Mouse (Mus musculus): Measurements from ENCODE around the gene 1700067K01Rik. TPM values are rescaled to one million over a fixed set of nuclear protein-coding genes. Genes with fewer than 3 reads are reported as not detected.
A peak's percentile ranks its signal among the peaks of the same experiment; 100 is the strongest.

The 1700067K01Rik gene
- polyA plus RNA-seq, 1 experiment from 2014 or later = 1.3 TPM

GRCm38 (mm10) chr8:84032777-84033176 lies 31.5 kb downstream of the 1700067K01Rik start:
- Histone ChIP-seq H3K4me2 (ENCODE audit: low read length) (no peak overlapping the region), H3K9ac (replicated peaks; ENCODE audit: low read depth, low read length) (no peak overlapping the region), H3K27ac (ENCODE audit: low read length) (no peak overlapping the region), H3K4me3 (replicated peaks; ENCODE audit: low read length) (no peak overlapping the region), H3K9me3 (ENCODE audit: control insufficient read depth, low read length) (no peaks in the 10 kb centered on the region), H3K36me3 (ENCODE audit: control insufficient read depth, insufficient read depth) (no peaks in the 10 kb centered on the region), H3K27me3 (replicated peaks; ENCODE audit: control insufficient read depth, insufficient read depth, low read length) (peaks cover 4% of the 10 kb centered on the region; the same call in 1 of the 2 replicates), H3K4me1 (replicated peaks; ENCODE audit: control insufficient read depth, insufficient read depth, low read length) (no peaks in the 10 kb centered on the region)
- 79% methylated on average over 4 of the region's 4 CpGs for WGBS
- no peak for ATAC-seq

- ATAC-seq = no peak
- Histone ChIP-seq H3K36me3 (ENCODE audit: control insufficient read depth, insufficient read depth) (no peaks in the 10 kb centered on the region), H3K9me3 (ENCODE audit: control insufficient read depth, low read length) (no peaks in the 10 kb centered on the region), H3K27ac (ENCODE audit: low read length) (no peak overlapping the region), H3K27me3 (replicated peaks; ENCODE audit: control insufficient read depth, insufficient read depth, low read length) (peaks cover 20% of the 10 kb centered on the region), H3K4me2 (ENCODE audit: low read length) (no peak overlapping the region), H3K4me3 (replicated peaks; ENCODE audit: low read length) (no peak overlapping the region), H3K4me1 (replicated peaks; ENCODE audit: control insufficient read depth, insufficient read depth, low read length) (peaks cover 12% of the 10 kb centered on the region), H3K9ac (replicated peaks; ENCODE audit: low read depth, low read length) (no peak overlapping the region)
- WGBS = 79% methylated on average over 5 of the region's 5 CpGs
Measured at GRCm38 (mm10) chr8:84038015-84038414, 36.7 kb downstream of the 1700067K01Rik start.

- ATAC-seq = 0 out of 2 replicates have a peak, but pooled peaks have one; percentile 23
- 5% methylated on average over 5 of the region's 5 CpGs for whole genome bisulfite sequencing
- H3K27me3 ChIP-seq (replicated peaks; ENCODE audit: control insufficient read depth, insufficient read depth, low read length) = peaks cover 29% of the 10 kb centered on the region
Measured at GRCm38 (mm10) chr8:84039050-84039449, 37.7 kb downstream of the 1700067K01Rik start.

GRCm38 (mm10) chr8:84042066-84042947 lies 41.0 kb downstream of the 1700067K01Rik start, which contains the start of gene Il27ra:
Gene Il27ra, minus strand, starts transcription at chr8:84042589.
- WGBS = 3% methylated on average over 40 of the region's 40 CpGs
- peaks cover 36% of the 10 kb centered on the region for H3K27me3 ChIP-seq (replicated peaks; ENCODE audit: control insufficient read depth, insufficient read depth, low read length)
- peak; percentile 47; the same call in 1 of the 2 replicates for ATAC-seq
- no peaks in the 10 kb centered on the region for H3K9me3 ChIP-seq (ENCODE audit: control insufficient read depth, low read length)
- no peaks in the 10 kb centered on the region for H3K36me3 ChIP-seq (ENCODE audit: control insufficient read depth, insufficient read depth)
- H3K27ac ChIP-seq (ENCODE audit: low read length) = no peak within 1 kb of the TSS
- H3K9ac ChIP-seq (replicated peaks; ENCODE audit: low read depth, low read length) = peak within 1 kb of the TSS; percentile 53
- peak within 1 kb of the TSS; percentile 58 for H3K4me2 ChIP-seq (ENCODE audit: low read length)
- H3K4me3 ChIP-seq (replicated peaks; ENCODE audit: low read length) = peak within 1 kb of the TSS; percentile 36
- H3K4me1 ChIP-seq (replicated peaks; ENCODE audit: control insufficient read depth, insufficient read depth, low read length) = peaks cover 16% of the 10 kb centered on the region

More at GRCm38 (mm10) chr8:84039050-84039449, 37.7 kb downstream of the 1700067K01Rik start:
- no peak overlapping the region for H3K27ac ChIP-seq (ENCODE audit: low read length)
- H3K4me2 ChIP-seq (ENCODE audit: low read length) = no peak overlapping the region
- H3K9me3 ChIP-seq (ENCODE audit: control insufficient read depth, low read length) = no peaks in the 10 kb centered on the region
- H3K4me3 ChIP-seq (replicated peaks; ENCODE audit: low read length) = no peak overlapping the region
- H3K9ac ChIP-seq (replicated peaks; ENCODE audit: low read depth, low read length) = no peak overlapping the region
- peaks cover 14% of the 10 kb centered on the region for H3K4me1 ChIP-seq (replicated peaks; ENCODE audit: control insufficient read depth, insufficient read depth, low read length)
- H3K36me3 ChIP-seq (ENCODE audit: control insufficient read depth, insufficient read depth) = no peaks in the 10 kb centered on the region

- H3K27me3 ChIP-seq (replicated peaks; ENCODE audit: control insufficient read depth, insufficient read depth, low read length) = peaks cover 36% of the 10 kb centered on the region
- H3K4me2 ChIP-seq (ENCODE audit: low read length) = no peak overlapping the region; the same call in 1 of the 2 replicates
- H3K9me3 ChIP-seq (ENCODE audit: control insufficient read depth, low read length) = no peaks in the 10 kb centered on the region
- H3K27ac ChIP-seq (ENCODE audit: low read length) = no peak overlapping the region
- H3K4me3 ChIP-seq (replicated peaks; ENCODE audit: low read length) = no peak overlapping the region
- 28% methylated on average over 12 of the region's 12 CpGs for WGBS
- no peak for ATAC-seq
- no peaks in the 10 kb centered on the region for H3K36me3 ChIP-seq (ENCODE audit: control insufficient read depth, insufficient read depth)
- peaks cover 16% of the 10 kb centered on the region for H3K4me1 ChIP-seq (replicated peaks; ENCODE audit: control insufficient read depth, insufficient read depth, low read length)
- no peak overlapping the region for H3K9ac ChIP-seq (replicated peaks; ENCODE audit: low read depth, low read length)
Measured at GRCm38 (mm10) chr8:84042948-84043342, 41.6 kb downstream of the 1700067K01Rik start.

GRCm38 (mm10) chr8:84044103-84044502 lies 42.8 kb downstream of the 1700067K01Rik start:
- ATAC-seq = no peak
- Histone ChIP-seq H3K36me3 (ENCODE audit: control insufficient read depth, insufficient read depth) (no peaks in the 10 kb centered on the region), H3K9ac (replicated peaks; ENCODE audit: low read depth, low read length) (no peak overlapping the region), H3K27me3 (replicated peaks; ENCODE audit: control insufficient read depth, insufficient read depth, low read length) (peaks cover 33% of the 10 kb centered on the region), H3K4me3 (replicated peaks; ENCODE audit: low read length) (no peak overlapping the region), H3K4me2 (ENCODE audit: low read length) (no peak overlapping the region), H3K9me3 (ENCODE audit: control insufficient read depth, low read length) (no peaks in the 10 kb centered on the region), H3K27ac (ENCODE audit: low read length) (no peak overlapping the region), H3K4me1 (replicated peaks; ENCODE audit: control insufficient read depth, insufficient read depth, low read length) (peaks cover 16% of the 10 kb centered on the region)
- 1% methylated on average over 7 of the region's 7 CpGs for WGBS

- H3K27ac ChIP-seq (ENCODE audit: low read length) = no peak within 1 kb of the TSS
- peaks cover 16% of the 10 kb centered on the region for H3K4me1 ChIP-seq (replicated peaks; ENCODE audit: control insufficient read depth, insufficient read depth, low read length)
- H3K27me3 ChIP-seq (replicated peaks; ENCODE audit: control insufficient read depth, insufficient read depth, low read length) = peaks cover 33% of the 10 kb centered on the region
- H3K4me3 ChIP-seq (replicated peaks; ENCODE audit: low read length) = no peak within 1 kb of the TSS
- 12% methylated on average over 9 of the region's 9 CpGs for WGBS
- H3K9me3 ChIP-seq (ENCODE audit: control insufficient read depth, low read length) = no peaks in the 10 kb centered on the region
- no peak within 1 kb of the TSS for H3K9ac ChIP-seq (replicated peaks; ENCODE audit: low read depth, low read length)
- ATAC-seq = no peak
- no peaks in the 10 kb centered on the region for H3K36me3 ChIP-seq (ENCODE audit: control insufficient read depth, insufficient read depth)
- H3K4me2 ChIP-seq (ENCODE audit: low read length) = no peak within 1 kb of the TSS
Measured at GRCm38 (mm10) chr8:84044900-84045299, 43.6 kb downstream of the 1700067K01Rik start, which contains the start of gene Rln3. Gene Rln3, minus strand, starts transcription at chr8:84045000.

- WGBS = 82% methylated on average over 3 of the region's 3 CpGs
- Histone ChIP-seq H3K36me3 (ENCODE audit: control insufficient read depth, insufficient read depth) (no peaks in the 10 kb centered on the region), H3K27me3 (replicated peaks; ENCODE audit: control insufficient read depth, insufficient read depth, low read length) (peaks cover 33% of the 10 kb centered on the region), H3K27ac (ENCODE audit: low read length) (no peak overlapping the region), H3K4me3 (replicated peaks; ENCODE audit: low read length) (no peak overlapping the region), H3K4me2 (ENCODE audit: low read length) (no peak overlapping the region), H3K4me1 (replicated peaks; ENCODE audit: control insufficient read depth, insufficient read depth, low read length) (peaks cover 16% of the 10 kb centered on the region), H3K9ac (replicated peaks; ENCODE audit: low read depth, low read length) (no peak overlapping the region), H3K9me3 (ENCODE audit: control insufficient read depth, low read length) (no peaks in the 10 kb centered on the region)
- no peak for ATAC-seq
Measured at GRCm38 (mm10) chr8:84046505-84046904, 45.2 kb downstream of the 1700067K01Rik start.

- H3K27ac ChIP-seq (ENCODE audit: low read length) = no peak overlapping the region
- no peak overlapping the region for H3K4me2 ChIP-seq (ENCODE audit: low read length)
- no peak overlapping the region for H3K4me3 ChIP-seq (replicated peaks; ENCODE audit: low read length)
- no peaks in the 10 kb centered on the region for H3K36me3 ChIP-seq (ENCODE audit: control insufficient read depth, insufficient read depth)
- H3K9ac ChIP-seq (replicated peaks; ENCODE audit: low read depth, low read length) = no peak overlapping the region
- no peaks in the 10 kb centered on the region for H3K9me3 ChIP-seq (ENCODE audit: control insufficient read depth, low read length)
- H3K4me1 ChIP-seq (replicated peaks; ENCODE audit: control insufficient read depth, insufficient read depth, low read length) = peaks cover 2% of the 10 kb centered on the region; the same call in 1 of the 2 replicates
- peaks cover 19% of the 10 kb centered on the region for H3K27me3 ChIP-seq (replicated peaks; ENCODE audit: control insufficient read depth, insufficient read depth, low read length)
- 80% methylated on average over 5 of the region's 5 CpGs for WGBS
- ATAC-seq = no peak
Measured at GRCm38 (mm10) chr8:84048171-84048570, 46.9 kb downstream of the 1700067K01Rik start.
